Mouse (Mus musculus): Measurements from ENCODE around the gene Gm28051. TPM values are rescaled to one million over a fixed set of nuclear protein-coding genes. Genes with fewer than 3 reads are reported as not detected.

Gene Gm28051
- polyA plus RNA-seq, 1 experiment from 2014 or later, result not detected

DNA sequence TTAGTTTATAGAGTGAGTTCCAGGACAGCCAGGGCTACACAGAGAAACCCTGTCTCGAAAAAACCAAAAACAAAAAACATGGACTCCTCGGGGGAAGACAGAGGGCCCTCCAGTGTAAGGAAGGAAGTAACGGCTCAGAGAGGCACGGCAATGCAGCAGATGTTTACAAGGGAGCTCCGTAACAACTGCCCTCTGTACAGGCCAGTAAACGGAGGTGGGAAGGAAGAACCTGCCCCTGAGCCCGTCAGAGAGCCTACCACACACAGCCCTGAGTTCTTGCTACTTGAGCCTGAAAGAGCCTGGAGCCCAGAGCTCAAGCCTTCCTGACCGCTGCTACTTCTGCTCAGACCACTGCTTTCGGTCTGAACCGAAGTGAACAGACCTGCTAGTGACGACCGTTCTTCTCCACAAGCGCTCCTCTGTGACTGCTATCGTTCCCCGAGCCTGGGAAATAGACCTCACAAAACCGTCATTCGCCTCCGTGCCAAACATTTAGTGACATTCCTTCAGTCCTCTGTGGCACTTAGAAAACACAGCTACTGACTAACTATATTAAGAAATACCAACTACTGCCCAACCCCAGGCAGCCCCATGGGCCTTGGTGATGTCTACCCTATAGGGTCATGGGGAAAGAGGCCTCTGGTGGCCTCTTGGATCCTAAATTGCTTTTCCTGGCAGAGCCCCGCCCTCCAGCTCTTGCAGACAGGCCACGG lies 44.3 kb downstream of the Gm28051 start:
- no peak overlapping the region for H3K27ac ChIP-seq (replicated peaks)
- H3K36me3 ChIP-seq, result no peaks in the 10 kb centered on the region
- H3K4me3 ChIP-seq, result no peak overlapping the region
- no peak for DNase-seq (ENCODE audit: low spot score)
- H3K9me3 ChIP-seq (replicated peaks), result no peaks in the 10 kb centered on the region
- H3K27me3 ChIP-seq (ENCODE audit: low read depth, poor library complexity, severe bottlenecking), result peaks cover 3% of the 10 kb centered on the region; the same call in 1 of the 2 replicates
- peaks cover 17% of the 10 kb centered on the region for H3K4me1 ChIP-seq
- WGBS, result 84% methylated on average over 20 of the region's 20 CpGs

DNA sequence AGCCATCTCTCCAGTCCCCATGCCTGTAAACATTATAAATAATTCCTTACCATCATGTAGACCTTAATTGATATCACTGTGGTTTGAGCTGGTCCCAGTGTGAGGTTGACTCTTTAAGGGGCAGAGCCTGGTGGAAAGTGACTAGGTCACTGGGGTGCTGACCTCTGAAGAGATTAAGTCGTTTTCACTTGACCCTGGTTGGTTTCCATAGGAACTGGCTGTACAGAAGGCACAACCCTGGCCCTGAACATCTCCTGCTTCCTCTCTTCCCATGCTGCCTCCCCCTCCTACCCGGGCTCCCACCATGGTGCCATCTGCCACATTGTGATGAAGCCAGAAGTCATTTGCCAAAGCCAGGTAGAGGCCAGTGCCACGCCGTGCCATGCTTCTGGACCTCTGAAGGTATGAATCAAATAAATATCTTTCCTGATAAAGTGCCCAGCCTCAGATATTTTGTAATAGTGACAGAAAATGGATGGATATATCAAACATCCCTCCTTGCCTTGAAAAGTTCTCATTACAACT lies 46.7 kb downstream of the Gm28051 start:
- Histone ChIP-seq H3K36me3 (no peaks in the 10 kb centered on the region), H3K4me3 (no peak overlapping the region), H3K27ac (replicated peaks) (no peak overlapping the region), H3K9me3 (replicated peaks) (no peaks in the 10 kb centered on the region), H3K4me1 (peaks cover 26% of the 10 kb centered on the region), H3K27me3 (ENCODE audit: low read depth, poor library complexity, severe bottlenecking) (peaks cover 27% of the 10 kb centered on the region)
- WGBS, result 49% methylated on average over 4 of the region's 4 CpGs
- peak; percentile 44 for DNase-seq (ENCODE audit: low spot score)

DNA sequence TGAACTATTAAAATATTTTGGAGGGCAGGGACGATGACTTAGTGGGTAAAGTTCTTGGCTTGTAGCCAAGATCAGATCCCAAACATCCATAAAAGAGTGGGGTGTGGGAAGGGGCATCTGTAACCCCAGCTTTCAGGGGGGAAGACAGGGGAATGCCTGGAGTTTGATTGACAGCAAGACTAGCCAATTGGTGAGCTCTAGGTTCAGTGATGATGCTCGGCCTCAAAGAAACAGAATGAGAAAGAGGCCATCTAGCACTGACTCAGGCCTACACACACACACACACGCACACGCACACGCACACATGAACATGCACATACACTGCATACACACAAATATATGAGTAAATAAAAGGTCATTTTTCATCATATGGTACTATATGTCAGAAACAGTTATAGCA lies 47.7 kb downstream of the Gm28051 start:
- no peak for DNase-seq (ENCODE audit: low spot score)
- Histone ChIP-seq H3K4me3 (no peak overlapping the region), H3K36me3 (no peaks in the 10 kb centered on the region), H3K27me3 (ENCODE audit: low read depth, poor library complexity, severe bottlenecking) (peaks cover 27% of the 10 kb centered on the region), H3K9me3 (replicated peaks) (no peaks in the 10 kb centered on the region), H3K4me1 (peaks cover 35% of the 10 kb centered on the region), H3K27ac (replicated peaks) (no peak overlapping the region)
- 90% methylated on average over 5 of the region's 5 CpGs for WGBS

DNA sequence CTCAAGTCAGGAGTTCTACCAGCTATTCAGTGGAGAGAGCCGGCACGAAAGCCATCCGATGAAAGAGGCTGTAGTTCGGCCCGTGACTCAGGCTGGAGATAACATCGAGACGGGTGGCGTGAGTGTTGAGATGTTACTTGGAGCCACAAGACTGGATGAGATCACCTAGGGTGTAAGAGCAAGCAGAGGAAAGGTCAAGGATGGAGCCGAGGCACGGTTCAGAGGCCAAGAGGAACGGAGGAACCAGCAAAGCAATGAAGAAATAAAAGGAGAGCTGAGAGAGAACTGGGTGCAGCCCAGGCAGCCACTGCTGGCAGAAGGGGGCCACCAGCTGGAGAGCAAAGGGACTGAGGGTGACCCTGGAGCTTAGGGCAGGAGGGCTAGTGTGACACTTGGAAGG lies 49.3 kb downstream of the Gm28051 start:
- no peak overlapping the region for H3K27ac ChIP-seq (replicated peaks)
- WGBS, result 81% methylated on average over 11 of the region's 11 CpGs
- H3K4me3 ChIP-seq, result no peak overlapping the region
- H3K4me1 ChIP-seq, result peaks cover 50% of the 10 kb centered on the region
- H3K36me3 ChIP-seq, result no peaks in the 10 kb centered on the region
- no peaks in the 10 kb centered on the region for H3K9me3 ChIP-seq (replicated peaks)
- no peak for DNase-seq (ENCODE audit: low spot score)
- peaks cover 36% of the 10 kb centered on the region for H3K27me3 ChIP-seq (ENCODE audit: low read depth, poor library complexity, severe bottlenecking)

GRCm38 (mm10) chr12:102706833-102707463 lies 50.6 kb downstream of the Gm28051 start:
- H3K36me3 ChIP-seq, result no peaks in the 10 kb centered on the region
- WGBS, result 90% methylated on average over 10 of the region's 10 CpGs
- no peak for DNase-seq (ENCODE audit: low spot score)
- H3K4me3 ChIP-seq, result no peak overlapping the region
- peaks cover 36% of the 10 kb centered on the region for H3K27me3 ChIP-seq (ENCODE audit: low read depth, poor library complexity, severe bottlenecking)
- H3K4me1 ChIP-seq, result peaks cover 62% of the 10 kb centered on the region
- H3K27ac ChIP-seq (replicated peaks), result no peak overlapping the region
- no peaks in the 10 kb centered on the region for H3K9me3 ChIP-seq (replicated peaks)

DNA sequence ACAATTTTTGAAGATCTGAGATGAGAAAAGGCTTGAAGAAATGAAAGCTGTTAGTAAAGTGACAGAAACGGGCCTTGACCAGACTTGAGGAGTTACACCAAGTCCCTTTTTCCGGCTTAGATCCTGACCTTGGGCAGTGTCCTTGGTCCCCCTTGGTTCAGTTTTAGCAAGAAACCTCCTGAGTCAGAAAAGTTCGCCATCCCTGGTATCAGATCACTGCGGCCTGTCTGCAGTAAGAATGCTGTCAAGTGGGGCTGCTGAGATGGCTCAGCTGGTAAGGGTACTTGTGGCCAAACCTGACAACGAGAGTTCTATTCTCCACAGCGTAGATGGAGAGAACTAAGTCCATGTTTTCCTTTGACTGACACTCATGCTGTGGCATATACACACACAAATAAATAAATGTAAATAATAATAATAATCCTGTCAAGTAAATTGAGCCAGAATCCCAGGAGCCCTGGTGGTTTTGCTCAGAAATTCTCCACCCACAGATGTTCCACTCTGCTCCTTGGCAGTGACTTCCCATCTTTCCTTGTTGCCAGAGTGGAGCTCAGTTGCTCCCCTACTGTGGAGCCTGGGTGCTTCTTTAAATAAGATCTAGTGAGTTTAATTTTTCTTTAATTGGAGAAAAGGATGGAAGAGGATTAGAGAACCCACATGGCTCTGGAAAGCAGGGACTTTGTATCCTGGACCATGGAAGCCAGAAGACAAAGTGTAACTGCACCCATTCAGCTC lies 51.5 kb downstream of the Gm28051 start:
- Histone ChIP-seq H3K9me3 (replicated peaks) (no peaks in the 10 kb centered on the region), H3K27ac (replicated peaks) (peak overlapping the region; percentile 92; the same call in 1 of the 2 replicates), H3K36me3 (no peaks in the 10 kb centered on the region), H3K27me3 (ENCODE audit: low read depth, poor library complexity, severe bottlenecking) (peaks cover 36% of the 10 kb centered on the region), H3K4me1 (peaks cover 64% of the 10 kb centered on the region), H3K4me3 (peak overlapping the region; percentile 84)
- no peak for DNase-seq (ENCODE audit: low spot score)
- 83% methylated on average over 6 of the region's 6 CpGs for WGBS

DNA sequence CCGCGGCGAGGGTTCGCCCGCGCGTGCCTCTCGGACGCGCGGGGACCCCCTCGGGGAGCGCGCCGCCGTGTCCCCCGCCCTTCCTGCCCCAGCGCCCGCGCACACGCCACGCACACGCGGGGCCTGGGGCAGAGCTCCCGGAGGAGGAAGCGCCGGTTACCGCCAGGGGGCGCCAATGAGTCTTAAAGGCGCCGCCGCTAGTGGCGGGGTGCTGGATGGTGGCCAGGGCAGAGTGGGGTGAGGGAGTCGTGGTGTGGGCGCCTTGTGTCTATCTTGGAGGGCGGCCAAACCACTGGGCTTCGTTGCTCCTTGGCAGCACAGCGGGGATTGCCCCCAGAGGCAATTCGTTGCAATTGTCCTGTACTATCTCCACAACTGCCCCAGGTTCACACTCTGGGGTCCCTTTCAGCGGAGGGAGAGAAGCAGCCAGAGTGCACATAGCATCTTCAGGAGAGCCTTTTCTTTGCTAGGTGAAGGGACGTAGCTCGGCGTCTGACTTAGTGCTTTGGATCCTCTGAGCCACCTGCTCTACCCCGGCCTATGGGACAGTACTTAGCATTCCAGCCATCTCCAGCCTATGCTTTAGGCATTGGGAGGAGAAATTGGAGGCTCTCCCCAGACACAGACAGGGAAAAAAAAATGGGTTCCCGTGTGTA lies 52.2 kb downstream of the Gm28051 start:
- 2% methylated on average over 45 of the region's 45 CpGs for WGBS

DNA sequence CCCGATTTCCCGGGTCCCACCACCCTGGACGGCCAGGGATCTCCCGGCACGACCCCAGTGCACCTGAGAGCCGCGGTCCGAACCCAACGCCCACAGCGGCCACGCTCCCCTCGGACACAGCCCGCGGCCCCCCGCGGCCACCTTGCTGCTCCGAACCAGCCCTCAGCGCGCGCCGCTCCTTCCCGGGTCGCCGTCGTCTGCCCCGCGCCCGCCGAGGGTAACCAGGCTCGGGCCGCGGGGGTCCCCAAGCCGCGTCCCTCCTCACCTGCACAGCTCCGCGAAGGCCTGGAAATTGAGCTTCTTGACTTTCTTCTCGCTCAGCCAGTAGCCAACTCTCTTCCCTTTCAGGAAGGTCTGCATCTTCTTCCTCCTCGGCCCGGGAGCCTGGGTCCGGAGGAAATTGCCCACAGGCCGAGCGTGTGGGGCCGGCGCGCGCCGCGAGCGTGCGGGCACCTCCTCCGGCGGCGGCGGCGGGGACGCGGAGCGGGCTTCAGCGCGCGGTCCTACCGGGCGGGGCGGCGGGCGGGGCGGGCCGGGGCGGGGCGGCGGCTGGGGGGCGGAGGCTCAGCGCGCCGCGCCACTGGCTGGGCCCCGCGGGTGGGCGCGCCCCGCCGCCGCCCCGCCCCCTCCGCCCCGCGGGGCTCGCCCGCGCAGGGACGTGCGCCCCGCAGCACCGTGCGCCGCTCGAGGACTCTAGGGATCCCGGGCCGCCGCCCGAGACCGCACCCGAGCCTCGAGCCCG lies 52.9 kb downstream of the Gm28051 start, which contains the start of gene Itpk1:
Gene Itpk1, minus strand, starts transcription at position 474 of the 742 bp plus-strand sequence.
- peak; percentile 67 for DNase-seq (ENCODE audit: low spot score)
- Histone ChIP-seq H3K27ac (replicated peaks) (peak within 1 kb of the TSS; percentile 92), H3K27me3 (ENCODE audit: low read depth, poor library complexity, severe bottlenecking) (peaks cover 36% of the 10 kb centered on the region), H3K4me3 (peak within 1 kb of the TSS; percentile 84), H3K4me1 (peaks cover 66% of the 10 kb centered on the region), H3K9me3 (replicated peaks) (no peaks in the 10 kb centered on the region), H3K36me3 (no peaks in the 10 kb centered on the region)
- WGBS, result under 1% methylated on average over 101 of the region's 105 CpGs

More for the DNA sequence above, 52.2 kb downstream of the Gm28051 start:
- peak overlapping the region; percentile 92 for H3K27ac ChIP-seq (replicated peaks)
- peak overlapping the region; percentile 84 for H3K4me3 ChIP-seq
- H3K4me1 ChIP-seq, result peaks cover 61% of the 10 kb centered on the region
- peaks cover 36% of the 10 kb centered on the region for H3K27me3 ChIP-seq (ENCODE audit: low read depth, poor library complexity, severe bottlenecking)
- no peaks in the 10 kb centered on the region for H3K9me3 ChIP-seq (replicated peaks)
- DNase-seq (ENCODE audit: low spot score), result peak; percentile 83
- no peaks in the 10 kb centered on the region for H3K36me3 ChIP-seq

DNA sequence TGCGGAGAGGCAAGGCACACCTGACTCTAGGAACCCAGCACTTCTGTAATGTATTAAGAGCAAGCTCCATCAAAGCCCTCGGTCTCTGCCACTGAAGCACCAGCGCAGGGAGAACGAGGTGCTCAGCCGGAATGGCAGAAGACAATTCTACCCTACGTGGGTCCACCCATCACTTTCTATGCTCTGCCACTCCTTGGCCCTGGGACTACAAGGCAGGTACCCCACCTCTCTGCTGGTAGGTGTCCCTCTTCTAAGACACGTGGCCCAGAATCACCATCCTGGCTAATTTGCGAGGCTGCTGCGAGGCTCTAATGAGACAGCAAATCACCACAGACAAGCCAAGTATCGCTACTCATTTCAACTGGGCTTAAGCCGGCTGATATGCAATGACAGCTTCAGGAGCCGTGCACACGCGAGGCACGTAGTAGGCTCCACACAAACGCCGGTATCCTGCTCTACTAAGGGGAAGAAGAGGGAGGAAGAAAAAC lies 53.6 kb downstream of the Gm28051 start:
- H3K27ac ChIP-seq (replicated peaks), result peak overlapping the region; percentile 82
- 8% methylated on average over 17 of the region's 17 CpGs for WGBS

GRCm38 (mm10) chr12:102703441-102703840 lies 54.1 kb downstream of the Gm28051 start:
- 36% methylated on average over 6 of the region's 6 CpGs for WGBS
- no peaks in the 10 kb centered on the region for H3K9me3 ChIP-seq (replicated peaks)
- H3K36me3 ChIP-seq, result no peaks in the 10 kb centered on the region
- peak overlapping the region; percentile 76; the same call in 1 of the 2 replicates for H3K27ac ChIP-seq (replicated peaks)
- DNase-seq (ENCODE audit: low spot score), result no peak
- H3K4me3 ChIP-seq, result peak overlapping the region; percentile 84
- H3K27me3 ChIP-seq (ENCODE audit: low read depth, poor library complexity, severe bottlenecking), result peaks cover 34% of the 10 kb centered on the region
- H3K4me1 ChIP-seq, result peaks cover 78% of the 10 kb centered on the region

More for the DNA sequence above, 53.6 kb downstream of the Gm28051 start:
- Histone ChIP-seq H3K4me3 (peak overlapping the region; percentile 84), H3K27me3 (ENCODE audit: low read depth, poor library complexity, severe bottlenecking) (peaks cover 36% of the 10 kb centered on the region), H3K36me3 (no peaks in the 10 kb centered on the region), H3K4me1 (peaks cover 72% of the 10 kb centered on the region), H3K9me3 (replicated peaks) (no peaks in the 10 kb centered on the region)
- peak; percentile 36 for DNase-seq (ENCODE audit: low spot score)

DNA sequence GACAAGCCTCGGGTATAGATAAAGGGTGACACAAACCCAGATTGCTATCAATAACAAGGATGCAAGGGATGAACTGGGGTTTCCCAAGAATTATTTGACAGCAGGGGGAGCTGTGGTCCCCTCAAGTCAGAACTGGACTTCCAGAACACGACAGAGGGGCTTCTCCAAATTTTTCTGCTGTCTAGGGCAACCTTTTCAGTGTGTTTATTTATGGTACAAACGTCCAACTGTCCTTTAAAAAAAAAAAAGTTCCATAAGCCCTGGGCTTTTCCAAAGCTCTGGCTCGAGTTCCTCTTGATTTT lies 54.5 kb downstream of the Gm28051 start:
- Histone ChIP-seq H3K4me3 (peak overlapping the region; percentile 84), H3K27me3 (ENCODE audit: low read depth, poor library complexity, severe bottlenecking) (peaks cover 30% of the 10 kb centered on the region), H3K27ac (replicated peaks) (peak overlapping the region; percentile 76), H3K36me3 (no peaks in the 10 kb centered on the region), H3K4me1 (peaks cover 78% of the 10 kb centered on the region), H3K9me3 (replicated peaks) (no peaks in the 10 kb centered on the region)
- DNase-seq (ENCODE audit: low spot score), result peak; percentile 29
- WGBS, result 6% methylated on average over 4 of the region's 4 CpGs
